Mouse (Mus musculus): ENCODE measurements at regions not wholly inside any gene's neighbourhood (a gene's known extent, or its start where the extent isn't known, plus 50 kb on each side); places are given as distances from the start of the nearest gene placed in this dataset.

- no peak for TF ChIP-seq CTCF (conservative IDR thresholded peaks at IDR 0.05)
- no peak for DNase-seq (ENCODE audit: low spot score in 2 of 2)
- H3K4me3 ChIP-seq = no peak overlapping the region
- H3K27ac ChIP-seq = peak overlapping the region; percentile 88
Observed at GRCm38 (mm10) chr13:110881573-110881972, 373.2 kb upstream of the Actbl2 start.

DNA sequence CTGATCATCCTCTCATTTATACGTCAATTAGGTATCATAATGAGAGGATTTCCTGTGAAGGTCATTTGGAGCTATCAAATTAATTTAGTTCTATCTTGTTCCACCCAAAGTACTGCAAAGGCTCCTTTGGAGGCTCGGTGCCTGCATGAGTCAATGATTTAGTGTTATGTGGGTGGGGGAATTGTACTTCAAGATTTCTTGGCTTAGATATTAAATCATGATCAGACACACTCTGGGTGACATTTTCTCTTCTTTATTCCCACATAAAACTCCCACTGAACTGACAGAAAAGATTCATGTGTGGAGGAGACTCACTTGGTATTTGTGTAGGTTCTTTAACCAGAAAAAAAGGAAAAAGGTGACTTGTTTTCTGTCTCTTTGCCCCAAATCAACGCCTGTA, 372.6 kb upstream of the Actbl2 start:
- peak in 1 of 2 experiments; percentile 56 for DNase-seq (ENCODE audit: low spot score in 2 of 2)
- no peak for TF ChIP-seq CTCF (conservative IDR thresholded peaks at IDR 0.05)
- no peak overlapping the region for H3K4me3 ChIP-seq
- peak overlapping the region; percentile 88 for H3K27ac ChIP-seq

- H3K4me3 ChIP-seq = no peak overlapping the region
- no peak for TF ChIP-seq CTCF (conservative IDR thresholded peaks at IDR 0.05)
- peak overlapping the region; percentile 88 for H3K27ac ChIP-seq
- peak; percentile 51 to 79 for DNase-seq (ENCODE audit: low spot score in 2 of 2)
Observed at GRCm38 (mm10) chr13:110882661-110883172, 372.1 kb upstream of the Actbl2 start.

GRCm38 (mm10) chr13:110893909-110894308, 360.9 kb upstream of the Actbl2 start:
- H3K4me3 ChIP-seq = no peak overlapping the region
- H3K27ac ChIP-seq = no peak overlapping the region
- no peak for DNase-seq (ENCODE audit: low spot score in 2 of 2)
- TF ChIP-seq CTCF (conservative IDR thresholded peaks at IDR 0.05) = no peak

GRCm38 (mm10) chr13:110895349-110895748, 359.5 kb upstream of the Actbl2 start:
- no peak for DNase-seq (ENCODE audit: low spot score in 2 of 2)
- Histone ChIP-seq H3K4me3 (no peak overlapping the region), H3K27ac (no peak overlapping the region)
- TF ChIP-seq CTCF (conservative IDR thresholded peaks at IDR 0.05) = no peak

GRCm38 (mm10) chr13:110895900-110896299, 358.9 kb upstream of the Actbl2 start:
- H3K4me3 ChIP-seq = no peak overlapping the region

GRCm38 (mm10) chr13:110897621-110898020, 357.2 kb upstream of the Actbl2 start:
- peak in 1 of 2 experiments; percentile 19 for DNase-seq (ENCODE audit: low spot score in 2 of 2)
- TF ChIP-seq CTCF (conservative IDR thresholded peaks at IDR 0.05) = no peak
- H3K4me3 ChIP-seq = no peak overlapping the region
- H3K27ac ChIP-seq = 0 out of 2 replicates have a peak overlapping the region, but pooled peaks have one; percentile 0

More at GRCm38 (mm10) chr13:110895900-110896299, 358.9 kb upstream of the Actbl2 start:
- DNase-seq (ENCODE audit: low spot score in 2 of 2) = no peak
- no peak for TF ChIP-seq CTCF (conservative IDR thresholded peaks at IDR 0.05)
- no peak overlapping the region for H3K27ac ChIP-seq

GRCm38 (mm10) chr13:110902994-110903644, 351.7 kb upstream of the Actbl2 start:
- peak; percentile 28 to 31 for DNase-seq (ENCODE audit: low spot score in 2 of 2)

GRCm38 (mm10) chr13:110907319-110907955, 347.4 kb upstream of the Actbl2 start:
- peak overlapping the region; percentile 56 for H3K27ac ChIP-seq
- no peak for TF ChIP-seq CTCF (conservative IDR thresholded peaks at IDR 0.05)
- no peak overlapping the region for H3K4me3 ChIP-seq
- no peak for DNase-seq (ENCODE audit: low spot score in 2 of 2)

More at GRCm38 (mm10) chr13:110902994-110903644, 351.7 kb upstream of the Actbl2 start:
- peak overlapping the region; percentile 40; the same call in 1 of the 2 replicates for H3K27ac ChIP-seq
- TF ChIP-seq CTCF (conservative IDR thresholded peaks at IDR 0.05) = no peak
- no peak overlapping the region for H3K4me3 ChIP-seq

GRCm38 (mm10) chr13:110911866-110912265, 342.9 kb upstream of the Actbl2 start:
- Histone ChIP-seq H3K4me3 (no peak overlapping the region), H3K27ac (peak overlapping the region; percentile 76)
- DNase-seq (ENCODE audit: low spot score in 2 of 2) = no peak
- TF ChIP-seq CTCF (conservative IDR thresholded peaks at IDR 0.05) = no peak

- DNase-seq (ENCODE audit: low spot score in 2 of 2) = no peak
- peak overlapping the region; percentile 76 for H3K27ac ChIP-seq
- H3K4me3 ChIP-seq = no peak overlapping the region
- no peak for TF ChIP-seq CTCF (conservative IDR thresholded peaks at IDR 0.05)
Observed at GRCm38 (mm10) chr13:110913177-110913576, 341.6 kb upstream of the Actbl2 start.

GRCm38 (mm10) chr13:110913687-110914086, 341.1 kb upstream of the Actbl2 start:
- peak overlapping the region; percentile 76 for H3K27ac ChIP-seq
- DNase-seq (ENCODE audit: low spot score in 2 of 2) = peak; percentile 75 to 79
- TF ChIP-seq CTCF (conservative IDR thresholded peaks at IDR 0.05) = no peak
- H3K4me3 ChIP-seq = no peak overlapping the region

- peak overlapping the region; percentile 76 for H3K27ac ChIP-seq
- DNase-seq (ENCODE audit: low spot score in 2 of 2) = peak; percentile 39 to 57
Observed at GRCm38 (mm10) chr13:110915161-110915560, 339.7 kb upstream of the Actbl2 start.

More at GRCm38 (mm10) chr13:110915161-110915560, 339.7 kb upstream of the Actbl2 start:
- H3K4me3 ChIP-seq = no peak overlapping the region
- TF ChIP-seq CTCF (conservative IDR thresholded peaks at IDR 0.05) = no peak
